15 mouse cellular contexts compared by ENCODE assay signal in the genomic region with DNA sequence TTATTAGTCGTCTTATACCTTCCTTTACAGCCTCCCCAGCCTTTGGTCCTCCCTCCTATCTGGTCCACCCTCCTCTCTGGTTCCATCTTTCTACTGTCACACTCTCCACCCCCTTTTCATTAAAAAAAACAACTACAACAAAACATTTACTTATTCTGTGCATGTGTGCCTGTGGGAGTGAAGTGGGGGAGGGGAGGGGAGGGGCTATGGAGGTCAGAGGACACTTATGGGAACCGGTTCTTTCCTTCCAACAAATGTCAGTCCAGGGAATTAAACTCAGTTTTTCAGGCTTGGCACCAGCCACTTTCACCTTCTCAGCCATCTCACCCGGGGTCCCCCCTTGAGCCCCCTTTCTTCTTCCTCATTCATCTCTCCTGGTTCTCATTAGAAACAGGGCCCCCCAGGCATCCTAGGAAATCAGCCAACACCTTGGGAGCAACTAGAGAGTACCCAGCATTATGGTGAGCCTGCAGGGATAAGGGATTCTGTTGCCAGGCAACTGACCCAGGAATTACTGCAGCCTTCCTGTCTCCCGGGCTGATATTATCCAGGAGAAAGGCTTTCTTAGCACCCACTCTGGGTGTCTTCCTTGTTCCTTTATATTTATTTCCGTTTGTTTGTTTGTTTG. TPM values are rescaled to one million over a fixed set of nuclear protein-coding genes. Genes with fewer than 3 reads are reported as not detected.
DNase-seq lines count a peak whose midpoint lies in the region; ATAC-seq and TF ChIP-seq lines count a peak whose summit lies in the region.
"Had no signal": no experiment of that assay in that cellular context is flagged by ENCODE, and none has a peak within 500 bp of the region (broad histone marks: within the 10 kb centered on the region; RNA-seq: fewer than 3 reads in every experiment).

No protein-coding gene starts in this region.

- no peak overlapping the region for H3K9ac ChIP-seq in forebrain, embryonic 16.5 days (replicated peaks; ENCODE audit: low read depth, low read length)
- H3K9ac ChIP-seq in limb, embryonic 13.5 days: no peak overlapping the region
- H3K9ac ChIP-seq: liver, embryonic 15.5 days had no signal

- H3K27ac ChIP-seq in forebrain, embryonic 16.5 days (ENCODE audit: low read length): peak overlapping the region; percentile 75
- H3K27ac ChIP-seq in limb, embryonic 13.5 days: peak overlapping the region; percentile 58; the same call in 1 of the 2 replicates
- H3K27ac ChIP-seq in olfactory bulb, adult 2 months (ENCODE audit: insufficient read depth, low read depth, low read length): peak overlapping the region; percentile 73

- no peak for TF ChIP-seq CTCF in olfactory bulb, adult 2 months (IDR thresholded peaks at IDR 0.05; ENCODE audit: insufficient read depth, low read depth, low read length)

- H3K4me3 ChIP-seq in forebrain, embryonic 16.5 days (replicated peaks; ENCODE audit: low read length): no peak overlapping the region
- H3K4me3 ChIP-seq in limb, embryonic 13.5 days: no peak overlapping the region
- H3K4me3 ChIP-seq in olfactory bulb, adult 2 months (ENCODE audit: insufficient read depth, low read depth, low read length): no peak overlapping the region
- H3K4me3 ChIP-seq: liver, embryonic 15.5 days had no signal

- no peak overlapping the region for H3K4me2 ChIP-seq in forebrain, embryonic 16.5 days (ENCODE audit: low read length)
- H3K4me2 ChIP-seq in limb, embryonic 13.5 days (replicated peaks): no peak overlapping the region
- H3K4me2 ChIP-seq: liver, embryonic 15.5 days had no signal

- no peaks in the 10 kb centered on the region for H3K27me3 ChIP-seq in forebrain, embryonic 16.5 days (replicated peaks; ENCODE audit: control insufficient read depth, insufficient read depth, low read length)
- no peaks in the 10 kb centered on the region for H3K27me3 ChIP-seq in limb, embryonic 13.5 days

- ATAC-seq in forebrain, embryonic 16.5 days: peak; percentile 84
- peak; percentile 62; the same call in 1 of the 2 replicates for ATAC-seq in limb, embryonic 13.5 days (ENCODE audit: low FRiP score, low read depth)
- ATAC-seq: inflammation-experienced regulatory T-cells, adult 6 months; Patski had no signal

- WGBS in forebrain, embryonic 16.5 days: 1% methylated on average over 5 of the region's 5 CpGs
- 10% methylated on average over 5 of the region's 5 CpGs for WGBS in limb, embryonic 13.5 days
- 6% methylated on average over 5 of the region's 5 CpGs for WGBS in olfactory bulb, adult 2 months

- no peak for TF ChIP-seq POLR2A in olfactory bulb, adult 2 months (IDR thresholded peaks at IDR 0.05; ENCODE audit: insufficient read depth, low read depth, low read length)

- peaks cover 32% of the 10 kb centered on the region for H3K4me1 ChIP-seq in forebrain, embryonic 16.5 days (replicated peaks; ENCODE audit: control insufficient read depth, insufficient read depth, low read length)
- peaks cover 29% of the 10 kb centered on the region for H3K4me1 ChIP-seq in limb, embryonic 13.5 days
- peaks cover 49% of the 10 kb centered on the region for H3K4me1 ChIP-seq in olfactory bulb, adult 2 months (ENCODE audit: control insufficient read depth, insufficient read depth, low read length)

- no peaks in the 10 kb centered on the region for H3K9me3 ChIP-seq in forebrain, embryonic 16.5 days (ENCODE audit: control insufficient read depth, low read length)
- H3K9me3 ChIP-seq in limb, embryonic 13.5 days: no peaks in the 10 kb centered on the region
- H3K9me3 ChIP-seq: liver, embryonic 15.5 days had no signal

- peak; percentile 15 for DNase-seq in thymus, postnatal 4 days
- DNase-seq in thymus, postnatal 0 days (ENCODE audit: low spot score): no peak
- no peak for DNase-seq in kidney, adult 18-20 months
- no peak for DNase-seq in cerebellum, postnatal 14 days
- no peak for DNase-seq in cerebellum, adult 8-10 months
- DNase-seq: adrenal gland, postnatal 14 days; cerebellum, adult 18-20 months; heart, adult 11 months had no signal

- no peaks in the 10 kb centered on the region for H3K36me3 ChIP-seq in forebrain, embryonic 16.5 days (ENCODE audit: control insufficient read depth, insufficient read depth)
- H3K36me3 ChIP-seq in limb, embryonic 13.5 days: peaks cover 4% of the 10 kb centered on the region; the same call in 1 of the 2 replicates
- H3K36me3 ChIP-seq: liver, embryonic 15.5 days had no signal

RNA-seq across cellular contexts. Expression of a gene that starts 3.4 kb away (rescaled TPM):
- 0.45 and 0.49 TPM in 2 replicates for polyA plus RNA-seq in thymus, postnatal 0 days (2015; fragmentation: Nextera tagmentation; extraction: Ambion mirVana)
- polyA plus RNA-seq in forebrain, embryonic 16.5 days (2015; fragmentation: Nextera tagmentation; extraction: Ambion mirVana): 0.53 and 0.73 TPM in 2 replicates
- 0.09 and 0.11 TPM in 2 replicates for polyA plus RNA-seq in limb, embryonic 13.5 days (2015; fragmentation: Nextera tagmentation; extraction: Ambion mirVana)
- not detected in 2 replicates for polyA plus RNA-seq in olfactory bulb, adult 2 months (2012; ENCODE audit: insufficient read depth, insufficient read length, low replicate concordance, missing spikeins)
- polyA plus RNA-seq: liver, embryonic 15.5 days had no signal

RNA-seq across cellular contexts. Expression of a gene that starts 13.8 kb away (rescaled TPM):
- 5.9 and 6.3 TPM in 2 replicates for polyA plus RNA-seq in thymus, postnatal 0 days (2015; fragmentation: Nextera tagmentation; extraction: Ambion mirVana)
- polyA plus RNA-seq in forebrain, embryonic 16.5 days (2015; fragmentation: Nextera tagmentation; extraction: Ambion mirVana): 4.3 and 5.2 TPM in 2 replicates
- 8.2 and 8.3 TPM in 2 replicates for polyA plus RNA-seq in limb, embryonic 13.5 days (2015; fragmentation: Nextera tagmentation; extraction: Ambion mirVana)
- polyA plus RNA-seq in olfactory bulb, adult 2 months (2012; ENCODE audit: insufficient read depth, insufficient read length, low replicate concordance, missing spikeins): not detected in 2 replicates

RNA-seq across cellular contexts. Expression of a gene that starts 14.1 kb away (rescaled TPM):
- polyA plus RNA-seq in thymus, postnatal 0 days (2015; fragmentation: Nextera tagmentation; extraction: Ambion mirVana): 8.1 TPM in 2 replicates
- polyA plus RNA-seq in forebrain, embryonic 16.5 days (2015; fragmentation: Nextera tagmentation; extraction: Ambion mirVana): 0.48 TPM in 1 of 2 replicates, not detected in the other
- not detected in 2 replicates for polyA plus RNA-seq in limb, embryonic 13.5 days (2015; fragmentation: Nextera tagmentation; extraction: Ambion mirVana)
- polyA plus RNA-seq in olfactory bulb, adult 2 months (2012; ENCODE audit: insufficient read depth, insufficient read length, low replicate concordance, missing spikeins): not detected in 2 replicates
- polyA plus RNA-seq: frontal cortex, adult 2 months; inflammation-experienced regulatory T-cells, adult 6 months; liver, embryonic 15.5 days; Patski had no signal

RNA-seq across cellular contexts. Expression of a gene that starts 20.8 kb away (rescaled TPM):
- polyA plus RNA-seq in thymus, postnatal 0 days (2015; fragmentation: Nextera tagmentation; extraction: Ambion mirVana): 51.9 and 60.4 TPM in 2 replicates
- polyA plus RNA-seq in forebrain, embryonic 16.5 days (2015; fragmentation: Nextera tagmentation; extraction: Ambion mirVana): 26.3 and 27.1 TPM in 2 replicates
- 17.5 and 19.6 TPM in 2 replicates for polyA plus RNA-seq in limb, embryonic 13.5 days (2015; fragmentation: Nextera tagmentation; extraction: Ambion mirVana)
- 80.7 and 279 TPM in 2 replicates for polyA plus RNA-seq in olfactory bulb, adult 2 months (2012; ENCODE audit: insufficient read depth, insufficient read length, low replicate concordance, missing spikeins)

RNA-seq across cellular contexts. Expression of a gene that starts 33.8 kb away (rescaled TPM):
- 0.09 and 0.12 TPM in 2 replicates for polyA plus RNA-seq in thymus, postnatal 0 days (2015; fragmentation: Nextera tagmentation; extraction: Ambion mirVana)
- 16.9 and 21.8 TPM in 2 replicates for polyA plus RNA-seq in forebrain, embryonic 16.5 days (2015; fragmentation: Nextera tagmentation; extraction: Ambion mirVana)
- 7.3 and 7.4 TPM in 2 replicates for polyA plus RNA-seq in limb, embryonic 13.5 days (2015; fragmentation: Nextera tagmentation; extraction: Ambion mirVana)
- not detected in 2 replicates for polyA plus RNA-seq in olfactory bulb, adult 2 months (2012; ENCODE audit: insufficient read depth, insufficient read length, low replicate concordance, missing spikeins)
- polyA plus RNA-seq: inflammation-experienced regulatory T-cells, adult 6 months had no signal
